Mouse (Mus musculus) CH12.LX (cell line): ENCODE measurements around the gene Cox5b. TPM values are rescaled to one million over a fixed set of nuclear protein-coding genes. Genes with fewer than 3 reads are reported as not detected.

Experiments
- DNase-seq: peaks from one replicate; pipeline ENCODE4 v3.0.0-alpha.2; 2013; ENCODE audit errors: extremely low read depth
- H3K27ac ChIP-seq: 2 replicates; pipeline ENCODE4 v1.5.1; 2012; ENCODE audit warnings: low read depth, mild to moderate bottlenecking, control low read depth, moderate library complexity; ENCODE audit not compliant: insufficient read depth
- H3K27me3 ChIP-seq: replicated peaks from 2 replicates; pipeline ENCODE3; 2012; ENCODE audit warnings: inconsistent platforms
- H3K36me3 ChIP-seq, 2 experiments: replicated peaks in 1 of 2; 2 replicates each; pipeline versions ENCODE3 to v1.6.1; 2012; ENCODE audit warnings: inconsistent platforms in 1 of 2, low read length in 1 of 2, mild to moderate bottlenecking in 1 of 2, mixed read lengths in 1 of 2, moderate library complexity in 1 of 2; ENCODE audit not compliant: control insufficient read depth in 1 of 2, insufficient read depth in 1 of 2
- H3K4me1 ChIP-seq, 2 experiments: 2 replicates each; pipeline ENCODE4 v1.6.1; 2012; ENCODE audit warnings: inconsistent platforms in 1 of 2, moderate library complexity in 1 of 2; ENCODE audit not compliant: insufficient read depth in 2 of 2, control insufficient read depth in 1 of 2
- H3K4me2 ChIP-seq: 2 replicates; pipeline ENCODE4 v1.6.1; 2012; ENCODE audit warnings: low read depth, mild to moderate bottlenecking, control low read depth; ENCODE audit not compliant: poor library complexity, insufficient read depth, severe bottlenecking
- H3K4me3 ChIP-seq, 3 experiments: fragments of 150-350 bp in 1 of 3; sonication (generic) in 1 of 3; replicated peaks in 1 of 3; 2 replicates each; pipeline versions ENCODE3 to v1.5.1; 2011 to 2012; ENCODE audit warnings: low read depth in 2 of 3, low read length in 2 of 3, mild to moderate bottlenecking in 2 of 3, moderate library complexity in 2 of 3, control low read depth in 1 of 3, improper control_type of control experiment in 1 of 3, inconsistent platforms in 1 of 3, mixed read lengths in 1 of 3; ENCODE audit not compliant: poor library complexity in 1 of 3
- H3K79me2 ChIP-seq: replicated peaks from 2 replicates; pipeline ENCODE4 v1.6.1; 2012; ENCODE audit warnings: mild to moderate bottlenecking, moderate library complexity; ENCODE audit not compliant: control insufficient read depth, poor library complexity, insufficient read depth, severe bottlenecking; ENCODE audit errors: extremely low read depth
- H3K9ac ChIP-seq: 2 replicates; pipeline ENCODE4 v1.6.1; 2012; ENCODE audit warnings: low read depth, mild to moderate bottlenecking, control low read depth, moderate library complexity; ENCODE audit not compliant: insufficient read depth
- H3K9me3 ChIP-seq: replicated peaks from 2 replicates; pipeline ENCODE3; 2012; ENCODE audit warnings: low read length, inconsistent platforms, mixed read lengths
- BHLHE40 ChIP-seq: IDR thresholded peaks from 2 replicates; pipeline ENCODE4 v1.6.1; 2011; ENCODE audit warnings: mild to moderate bottlenecking, low read depth, low read length, improper control_type of control experiment
- CHD2 ChIP-seq: IDR thresholded peaks from 2 replicates; pipeline ENCODE4 v1.6.1; 2011; ENCODE audit warnings: low read length, improper control_type of control experiment
- CTCF ChIP-seq, 2 experiments: IDR thresholded peaks in 1 of 2; conservative IDR thresholded peaks in 1 of 2; 2 replicates each; pipeline ENCODE4 v1.5.1; 2011 to 2012; ENCODE audit warnings: low read depth in 2 of 2, low read length in 2 of 2, improper control_type of control experiment in 1 of 2, inconsistent platforms in 1 of 2, mild to moderate bottlenecking in 1 of 2, moderate library complexity in 1 of 2
- ETS1 ChIP-seq: conservative IDR thresholded peaks from 2 replicates; pipeline ENCODE4 v1.6.1; 2012; ENCODE audit warnings: low read depth, mild to moderate bottlenecking, inconsistent platforms, low read length, improper control_type of control experiment, moderate library complexity
- JUN ChIP-seq: IDR thresholded peaks from 2 replicates; pipeline ENCODE4 v1.6.1; 2011; ENCODE audit warnings: low read depth, mild to moderate bottlenecking, low read length, improper control_type of control experiment, moderate library complexity; ENCODE audit not compliant: insufficient read depth
- KAT2A ChIP-seq: IDR thresholded peaks from 2 replicates; pipeline ENCODE4 v1.6.1; 2012; ENCODE audit warnings: low read length, improper control_type of control experiment, inconsistent platforms; ENCODE audit not compliant: insufficient replicate concordance
- MAX ChIP-seq: IDR thresholded peaks from 2 replicates; pipeline ENCODE4 v1.6.1; 2011; ENCODE audit warnings: low read length, improper control_type of control experiment
- MXI1 ChIP-seq: IDR thresholded peaks from 2 replicates; pipeline ENCODE4 v1.6.1; 2011; ENCODE audit warnings: mild to moderate bottlenecking, low read depth, low read length, improper control_type of control experiment
- PAX5 ChIP-seq: IDR thresholded peaks from 2 replicates; pipeline ENCODE4 v1.6.1; 2012; ENCODE audit warnings: low read length, inconsistent platforms, mixed read lengths
- POLR2A ChIP-seq: IDR thresholded peaks from 2 replicates; pipeline ENCODE4 v1.6.1; 2011; ENCODE audit warnings: low read depth, mild to moderate bottlenecking, improper control_type of control experiment, low read length
- POLR2AphosphoS2 ChIP-seq: IDR thresholded peaks from 2 replicates; pipeline ENCODE4 v1.6.1; 2011; ENCODE audit warnings: low read depth, low read length, improper control_type of control experiment
- RAD21 ChIP-seq: IDR thresholded peaks from 2 replicates; pipeline ENCODE4 v1.6.1; 2011; ENCODE audit warnings: low read depth, mild to moderate bottlenecking, low read length, improper control_type of control experiment, moderate library complexity
- USF1 ChIP-seq: IDR thresholded peaks from 2 replicates; pipeline ENCODE4 v1.6.1; 2014; ENCODE audit warnings: low read depth, mild to moderate bottlenecking, inconsistent platforms, low read length, improper control_type of control experiment
- USF2 ChIP-seq: conservative IDR thresholded peaks from 2 replicates; pipeline ENCODE4 v1.6.1; 2011; ENCODE audit warnings: low read depth, low read length, improper control_type of control experiment
- ZNF384 ChIP-seq: IDR thresholded peaks from 2 replicates; pipeline ENCODE4 v1.6.1; 2012; ENCODE audit warnings: low read depth, low read length, improper control_type of control experiment, inconsistent platforms
- dilution Hi-C: fragments of 300-500 bp; cut with MboI; formaldehyde crosslinking; loops from 2 replicates; pipeline ENCODE4 v1.14.3; 2020; ENCODE audit warnings: low sequenced_read_pairs; ENCODE audit not compliant: extremely low pct_unique_long_range_greater_than_20kb, extremely low pct_ligation_motif_present
- in situ Hi-C: fragments of 300-500 bp; cut with MboI; formaldehyde crosslinking; loops from 3 replicates; pipeline ENCODE4 v1.14.3; 2019; ENCODE audit warnings: low sequenced_read_pairs, low pct_ligation_motif_present, low pct_unique_long_range_greater_than_20kb, mixed read lengths
- polyA plus RNA-seq: library from polyadenylated mRNA; unstranded; fragments of >175 nt; gene quantifications from 2 replicates; pipeline ENCODE4 v1.2.1, GENCODE M21; 2012; ENCODE audit warnings: low read depth; ENCODE audit not compliant: insufficient read length
- total RNA-seq, 2 experiments: library from RNA; depleted of rRNA; stranded (reverse); fragments of 300-350 nt in 1 of 2; fragments of >200 nt in 1 of 2; gene quantifications; 2 replicates each; pipeline ENCODE4 v1.2.3; 2012 to 2014

Gene Cox5b
- total and polyA plus RNA-seq, 3 experiments = 448 to 599 (median 504) TPM

- no peak for TF ChIP-seq ETS1
- TF ChIP-seq, all 38 proteins: peak for 0
Measured at GRCm38 (mm10) chr1:36690671-36691235, 496 bp upstream of the Cox5b start (continued).

- H3K36me3 ChIP-seq = peaks cover 31 to 63% of the 10 kb centered on the region in 2 experiments
- no peak overlapping the region for H3K27ac ChIP-seq
- no peaks in the 10 kb centered on the region for H3K27me3 ChIP-seq
- dilution Hi-C loops (no loop called here), in situ Hi-C loops (no loop called here)
- H3K9ac ChIP-seq = no peak overlapping the region
- no peak overlapping the region for H3K4me3 ChIP-seq
- H3K79me2 ChIP-seq = peaks cover 12% of the 10 kb centered on the region
- no peaks in the 10 kb centered on the region for H3K9me3 ChIP-seq
- DNase-seq = no peak
- peaks cover 0 to 19% of the 10 kb centered on the region in 2 experiments; a peak in 2 of 4 replicates for H3K4me1 ChIP-seq
- no peak for TF ChIP-seq POLR2AphosphoS2
- no peak for TF ChIP-seq USF2
- TF ChIP-seq POLR2A = 0 out of 2 replicates have a peak, but pooled peaks have one; percentile 19
- TF ChIP-seq MXI1 = no peak
- TF ChIP-seq, all 38 proteins: peak for 1
- no peak overlapping the region for H3K4me2 ChIP-seq
Measured at GRCm38 (mm10) chr1:36694871-36695270, 3.6 kb downstream of the Cox5b start.

- dilution Hi-C loops = no loop called here
- no peak overlapping the region for H3K9ac ChIP-seq
- H3K4me2 ChIP-seq = no peak overlapping the region
- no peak for DNase-seq
- no peaks in the 10 kb centered on the region for H3K9me3 ChIP-seq
- no peaks in the 10 kb centered on the region for H3K27me3 ChIP-seq
- TF ChIP-seq JUN (no peak), RAD21 (peak; percentile 16), CHD2 (no peak), ZNF384 (no peak), PAX5 (no peak), CTCF (conservative IDR thresholded peaks at IDR 0.05 in 1 of 2, IDR thresholded peaks at IDR 0.05 in 1 of 2; ENCODE audit: low read depth in 2 of 2, low read length in 2 of 2) (peak in 1 of 2 experiments; percentile 37; a peak in 2 of 4 replicates)
- TF ChIP-seq, all 38 proteins: peak for 2
- Histone ChIP-seq H3K4me3 (no peak overlapping the region), H3K36me3 (peaks cover 47 to 78% of the 10 kb centered on the region in 2 experiments), H3K79me2 (peaks cover 12% of the 10 kb centered on the region), H3K4me1 (peaks cover 0 to 10% of the 10 kb centered on the region in 2 experiments; a peak in 2 of 4 replicates), H3K27ac (no peak overlapping the region)
- in situ Hi-C loops = no loop called here
Measured at GRCm38 (mm10) chr1:36696411-36696810, 5.2 kb downstream of the Cox5b start.

GRCm38 (mm10) chr1:36697030-36697429 is 5.8 kb downstream of the Cox5b start:
- Histone ChIP-seq H3K9me3 (no peaks in the 10 kb centered on the region), H3K27ac (no peak overlapping the region), H3K36me3 (peaks cover 52 to 85% of the 10 kb centered on the region in 2 experiments), H3K4me3 (no peak overlapping the region), H3K9ac (no peak overlapping the region), H3K27me3 (no peaks in the 10 kb centered on the region), H3K79me2 (peaks cover 7% of the 10 kb centered on the region), H3K4me1 (peaks cover 0 to 10% of the 10 kb centered on the region in 2 experiments; a peak in 2 of 4 replicates), H3K4me2 (no peak overlapping the region)
- TF ChIP-seq MAX (no peak), USF1 (no peak), BHLHE40 (no peak), CHD2 (0 out of 2 replicates have a peak, but pooled peaks have one; percentile 14), KAT2A (no peak), USF2 (no peak)
- no peak for DNase-seq
- dilution Hi-C loops = no loop called here
- in situ Hi-C loops = no loop called here
